Mouse (Mus musculus) telencephalon, adult 2 months (tissue): Measurements from ENCODE around the gene Kcnq1.

ENCODE experiments used
- DNase-seq: peaks from one replicate; pipeline ENCODE4 v3.0.0-alpha.2; 2011; ENCODE audit warnings: low read depth, low spot score

Gene Kcnq1

DNA sequence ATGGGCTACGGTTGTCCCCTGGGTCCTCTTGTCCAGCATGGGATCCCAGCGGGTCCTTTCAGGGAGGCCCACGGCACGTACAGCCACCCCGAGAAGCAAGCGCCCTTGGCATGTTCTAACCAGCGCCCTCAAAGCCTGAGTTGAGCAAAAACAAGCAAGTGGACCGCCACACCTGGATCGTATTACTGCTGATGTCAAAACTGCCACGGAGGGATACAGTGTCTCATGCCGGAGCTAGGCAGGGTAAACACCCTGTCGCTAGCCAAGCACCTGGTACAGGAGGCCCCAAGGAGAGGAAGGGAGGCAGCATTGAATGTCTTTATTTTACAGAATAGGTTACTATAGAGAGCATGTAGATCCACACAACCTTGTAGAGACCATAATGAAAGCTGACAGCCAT, 310.2 kb downstream of the Kcnq1 start:
- no peak for DNase-seq

- DNase-seq = no peak
These were observed 311.7 kb downstream of the Kcnq1 start for GRCm38 (mm10) chr7:143417875-143418274.

DNA sequence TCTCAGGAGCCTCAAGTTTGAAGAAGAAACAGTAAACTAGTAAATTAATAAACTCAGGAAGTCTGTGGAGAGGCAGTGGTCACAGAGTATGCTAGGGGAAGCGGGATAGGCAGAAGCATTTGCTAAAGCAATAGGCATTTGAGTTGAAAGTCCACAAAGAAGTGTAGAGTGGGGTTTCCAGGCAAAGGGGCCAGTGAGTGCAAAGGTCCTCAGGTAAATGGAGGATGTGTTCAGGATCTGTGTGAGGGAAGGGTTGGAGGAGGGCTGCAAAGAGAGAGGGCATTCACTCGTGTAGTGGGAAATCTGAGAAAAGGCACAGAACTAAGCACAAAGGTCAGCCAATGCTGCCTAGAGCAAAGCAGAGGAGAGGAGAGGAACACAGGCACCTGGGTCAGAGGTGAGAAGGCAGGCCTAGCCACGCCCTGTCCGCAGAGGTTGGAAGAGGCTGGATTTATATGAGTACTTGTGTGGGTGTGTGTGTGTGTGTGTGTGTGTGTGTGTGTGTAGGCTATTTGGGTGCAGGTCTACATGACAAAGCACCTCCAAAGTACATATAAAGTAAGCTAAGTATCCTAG, 313.5 kb downstream of the Kcnq1 start:
- DNase-seq = no peak

DNA sequence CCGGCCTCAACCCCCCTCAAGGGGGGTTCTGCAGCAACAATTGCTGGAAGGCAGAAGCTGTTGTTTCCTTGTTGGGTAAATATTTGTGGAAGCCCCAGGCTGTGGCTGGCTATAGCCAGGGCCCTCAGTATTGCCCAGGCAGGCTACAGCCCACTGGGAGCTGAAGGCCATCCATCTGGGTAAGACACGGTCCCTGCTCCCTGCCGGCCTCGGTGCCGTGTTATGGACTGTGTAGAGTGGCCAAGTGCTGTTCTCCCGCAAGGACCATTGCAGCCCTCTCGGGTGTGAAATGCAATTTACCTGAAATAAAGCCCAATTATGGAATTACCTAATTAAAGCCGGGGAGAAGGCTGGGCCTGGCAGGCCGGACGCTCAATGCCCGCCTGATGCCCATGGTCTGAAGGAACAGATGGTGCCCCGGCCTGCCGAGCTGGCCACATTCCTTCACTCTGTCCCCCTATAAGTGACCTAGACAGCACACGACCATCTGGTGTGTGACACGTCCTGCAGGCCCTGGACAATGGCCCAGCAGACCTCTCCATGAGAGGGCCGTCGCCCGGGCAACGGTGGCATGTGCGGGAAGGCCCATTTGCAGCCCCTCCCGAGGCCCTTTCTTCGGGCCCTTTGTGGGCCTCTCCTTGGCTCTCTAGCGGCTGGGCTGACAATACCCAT, 322.1 kb downstream of the Kcnq1 start:
- no peak for DNase-seq

DNA sequence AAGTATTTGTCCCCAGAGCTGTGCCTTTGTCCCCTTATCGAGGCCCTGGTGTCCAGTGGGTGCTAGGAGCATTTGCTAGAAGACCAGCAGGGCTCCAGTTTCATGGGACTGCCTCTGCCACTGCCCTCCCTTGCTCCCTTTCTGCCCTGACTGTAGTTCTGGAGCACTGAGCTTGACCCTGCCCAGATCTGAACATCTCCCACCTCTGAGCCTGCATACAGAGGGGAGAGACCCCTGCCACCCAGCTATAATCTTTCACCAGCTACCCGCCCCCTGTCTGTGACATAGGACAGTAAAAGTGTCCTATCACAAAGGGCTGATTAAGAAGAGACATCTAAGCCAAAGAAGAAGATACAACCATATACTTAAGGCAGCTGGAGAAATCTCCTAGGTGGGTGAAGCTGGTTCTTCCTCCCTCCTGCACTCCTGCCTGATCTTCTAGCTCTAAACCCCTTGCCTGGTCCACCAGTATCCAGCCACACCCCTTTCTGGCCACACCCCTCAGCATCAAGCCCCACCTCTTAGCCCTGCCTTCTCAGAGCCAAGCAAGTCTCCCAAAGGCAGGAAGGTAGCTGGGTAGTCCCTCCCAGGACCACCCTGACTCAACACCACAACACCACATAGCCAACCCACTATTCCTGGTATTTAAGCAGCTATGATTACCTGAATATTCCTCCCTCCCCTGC, 322.8 kb downstream of the Kcnq1 start:
- DNase-seq = no peak

DNA sequence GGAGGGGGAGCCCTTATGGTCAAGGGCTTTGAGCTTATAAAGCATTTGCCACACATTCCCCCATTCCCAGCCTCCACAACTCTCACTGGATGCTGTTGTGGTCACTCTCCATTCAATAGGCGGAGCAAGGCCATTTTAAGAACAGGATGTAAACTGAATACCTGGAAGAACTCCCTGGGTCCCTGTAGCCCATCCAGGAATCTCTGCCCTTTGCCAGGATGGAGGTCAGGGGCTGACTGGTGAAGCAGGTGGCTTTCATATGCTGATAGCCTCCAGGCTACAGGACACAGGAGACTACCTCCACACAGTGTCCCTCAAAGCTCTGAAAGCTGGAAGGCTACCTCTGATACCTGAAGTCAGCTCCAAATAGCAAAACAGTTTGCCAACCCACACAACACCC, 326.5 kb downstream of the Kcnq1 start:
- no peak for DNase-seq

DNA sequence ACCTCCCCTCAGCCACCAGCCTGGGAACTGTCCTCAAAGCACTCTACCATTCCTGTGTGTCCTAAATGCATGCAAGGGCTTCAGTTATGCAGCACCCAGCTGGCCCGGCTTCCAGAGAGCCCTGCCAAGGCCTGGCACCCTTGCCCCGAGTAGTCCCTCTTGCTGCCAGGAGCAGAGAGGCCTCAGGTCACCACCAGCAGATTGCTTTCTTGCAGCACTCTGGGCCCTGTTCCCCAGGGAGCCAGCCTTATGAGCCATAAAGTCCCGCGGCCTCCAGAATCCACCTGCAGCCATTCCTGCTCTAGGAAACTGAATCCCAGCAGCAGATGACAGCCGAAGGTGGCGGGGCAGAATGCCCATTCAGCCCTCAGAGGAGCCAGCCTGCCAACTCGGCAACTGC, 327.2 kb downstream of the Kcnq1 start:
- no peak for DNase-seq

DNA sequence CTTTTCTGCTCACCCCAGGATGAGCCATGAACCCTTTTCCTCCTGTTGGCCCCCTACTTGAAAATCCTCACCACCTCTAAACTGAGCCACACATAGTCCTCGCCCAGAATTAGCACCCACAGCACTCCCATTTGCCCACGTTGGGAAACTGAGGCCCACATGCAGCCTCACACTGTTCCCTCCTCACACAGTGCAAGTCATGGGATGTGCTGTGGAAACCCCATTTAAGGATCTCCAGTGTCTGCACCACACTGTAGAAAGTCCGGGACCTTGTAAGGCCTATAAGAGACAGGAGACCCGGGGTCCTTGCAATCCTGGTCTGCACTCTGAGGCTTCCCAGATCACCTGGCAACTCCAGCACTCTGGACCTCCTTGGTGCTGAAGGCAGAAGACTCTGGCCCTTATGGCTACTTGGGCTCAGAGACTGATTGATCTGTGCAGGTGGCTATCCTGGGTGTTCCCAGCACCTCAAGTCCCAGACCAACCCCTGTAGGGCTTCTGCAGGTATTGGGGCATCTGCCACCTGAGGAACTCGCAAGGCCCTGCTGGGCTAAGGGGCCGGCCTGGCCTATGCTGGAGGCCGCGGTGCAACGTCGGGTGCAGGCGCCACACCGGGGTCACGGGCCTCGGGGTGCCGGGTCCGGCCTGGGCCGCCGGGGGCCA, 331.2 kb downstream of the Kcnq1 start:
- DNase-seq = no peak

DNA sequence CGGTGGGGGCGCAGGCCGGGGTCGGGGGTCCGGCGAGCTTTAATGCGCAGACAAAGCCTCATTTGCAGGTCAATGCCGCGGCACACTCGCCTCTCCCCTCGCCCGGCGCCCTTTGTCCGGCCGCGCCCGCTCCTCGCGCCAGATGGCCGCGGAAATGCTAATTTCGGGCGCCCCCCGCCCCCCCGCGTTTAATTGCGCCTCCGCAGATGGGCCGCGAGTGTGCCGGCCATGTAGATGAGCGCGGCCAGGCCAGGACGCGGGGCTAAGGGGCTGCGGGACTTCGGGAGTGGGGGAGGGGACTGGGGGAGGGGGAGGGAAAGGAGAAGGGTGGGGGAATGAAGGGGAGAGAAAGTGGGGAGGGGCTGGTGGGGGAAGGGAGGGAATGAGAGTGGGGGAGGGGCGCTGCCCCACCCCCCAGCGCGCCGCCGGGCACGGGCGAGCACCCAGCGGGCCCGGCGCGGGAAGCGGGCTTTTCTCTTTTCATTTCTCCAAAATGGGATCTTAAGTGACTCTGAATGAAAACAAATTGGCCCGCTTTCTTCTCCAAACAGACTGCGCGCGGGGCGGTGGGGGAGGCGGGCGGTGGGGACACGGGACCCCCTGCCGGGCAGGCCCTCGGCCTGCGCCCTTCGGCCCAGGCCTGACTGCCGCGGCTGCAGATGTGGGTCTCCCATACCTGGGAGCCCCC, 331.9 kb downstream of the Kcnq1 start:
- no peak for DNase-seq

- no peak for DNase-seq
These were observed 332.8 kb downstream of the Kcnq1 start for GRCm38 (mm10) chr7:143438965-143439364.

DNA sequence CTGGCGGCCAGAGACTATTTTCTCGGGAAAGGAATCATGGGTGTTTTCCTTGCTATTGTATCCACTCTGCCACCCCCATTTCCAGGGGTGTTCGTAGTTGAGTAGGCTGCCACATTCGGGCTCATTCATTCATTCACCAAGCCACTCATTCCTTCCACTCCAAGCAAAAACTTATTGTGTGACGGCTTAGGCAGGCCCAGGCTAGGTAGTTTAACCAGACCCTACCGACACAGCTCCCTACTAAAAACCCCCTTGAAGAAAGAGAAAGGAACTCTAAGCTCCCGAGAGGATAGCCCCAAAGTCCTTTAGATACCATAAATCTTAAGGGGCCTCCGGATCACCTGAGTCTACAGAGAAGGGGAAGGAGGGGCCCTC, 338.4 kb downstream of the Kcnq1 start:
- DNase-seq = no peak

GRCm38 (mm10) chr7:143444955-143445648, 338.9 kb downstream of the Kcnq1 start:
- no peak for DNase-seq

- DNase-seq = no peak
These were observed 339.7 kb downstream of the Kcnq1 start for GRCm38 (mm10) chr7:143445651-143446460.

DNA sequence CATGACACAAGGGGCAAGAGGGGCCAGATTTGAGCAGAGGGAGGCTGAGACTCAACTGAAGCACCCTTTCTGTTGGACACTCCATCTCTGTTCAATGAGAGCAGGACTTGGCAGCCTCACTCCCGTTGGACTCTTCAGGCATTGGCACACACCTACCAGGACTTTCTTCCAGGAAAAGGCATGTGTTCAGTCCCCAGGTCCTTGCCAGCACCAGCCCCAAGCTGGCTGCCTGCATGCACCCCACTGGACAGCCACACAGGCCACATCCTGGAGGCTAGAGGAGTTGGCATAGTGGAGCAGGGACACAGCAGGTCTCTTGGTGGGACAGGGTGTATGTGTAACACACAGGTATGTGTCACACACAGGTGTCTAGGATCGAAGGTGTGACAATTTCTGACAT, 341.0 kb downstream of the Kcnq1 start:
- DNase-seq = no peak

GRCm38 (mm10) chr7:143458963-143459331, 352.8 kb downstream of the Kcnq1 start:
- DNase-seq = no peak

GRCm38 (mm10) chr7:143459332-143460211, 353.4 kb downstream of the Kcnq1 start:
- DNase-seq = no peak

GRCm38 (mm10) chr7:143460217-143460834, 354.2 kb downstream of the Kcnq1 start:
- no peak for DNase-seq

- DNase-seq = peak; percentile 34
These were observed 354.7 kb downstream of the Kcnq1 start, which contains the start of gene Cdkn1c for GRCm38 (mm10) chr7:143460874-143461273. Gene Cdkn1c (minus strand): TSS chr7:143461050.

- DNase-seq = no peak
These were observed 355.2 kb downstream of the Kcnq1 start for GRCm38 (mm10) chr7:143461294-143461870.
